Mouse (Mus musculus) lung, postnatal 36 days (tissue): ENCODE data around the gene Zfp91.

Source experiments
- DNase-seq: peaks from one replicate; pipeline ENCODE4 v3.0.0; 2022; ENCODE audit warnings: mixed read lengths

The Zfp91 gene

GRCm38 (mm10) chr19:12795511-12796327, at the start of gene Zfp91, which contains the start of gene Lpxn:
Gene Zfp91 (minus strand): TSS chr19:12796126.
Gene Lpxn (plus strand): TSS chr19:12796193.
- peak; percentile 98 for DNase-seq

DNA sequence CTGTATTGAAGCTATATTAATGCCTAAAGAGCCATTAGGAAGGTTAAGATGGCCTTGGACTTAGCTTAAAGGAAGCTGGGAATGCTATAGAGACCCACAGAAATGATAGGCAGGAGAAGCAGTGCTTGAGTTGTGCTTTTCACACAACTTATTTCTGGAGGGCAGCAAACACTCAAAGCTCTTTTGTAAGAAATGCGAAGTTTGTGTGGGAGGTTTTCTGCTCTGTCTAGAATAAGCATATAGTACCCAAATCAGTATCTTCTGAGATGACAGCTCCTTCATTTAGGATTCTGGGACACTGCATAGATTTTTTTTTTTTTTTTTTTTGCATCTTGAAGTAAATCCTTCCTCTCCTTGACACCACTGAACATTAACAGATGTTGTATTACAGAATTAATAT, 42.6 kb upstream of the Zfp91 start:
- DNase-seq = no peak

- peak; percentile 50 for DNase-seq
Observed at GRCm38 (mm10) chr19:12833625-12834024, 37.7 kb upstream of the Zfp91 start.

DNA sequence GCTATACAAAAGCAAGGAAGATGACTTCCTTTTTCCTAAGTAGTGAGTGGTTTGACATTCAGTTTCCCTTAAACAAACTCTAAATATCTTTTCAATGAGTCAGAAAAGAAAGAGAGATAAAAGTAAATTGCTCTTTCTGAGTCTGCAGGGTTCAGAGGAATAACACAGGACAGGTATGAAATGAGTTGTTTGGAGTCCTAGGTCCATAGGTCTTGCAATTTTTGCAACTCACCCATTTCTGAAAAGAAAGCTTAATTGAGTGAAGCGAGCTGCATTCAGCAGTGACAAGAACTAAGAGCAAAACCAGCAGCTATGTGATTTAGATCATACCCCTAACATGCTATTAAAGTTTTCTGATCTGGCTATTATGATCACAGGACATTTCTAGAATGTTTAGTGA, 35.6 kb upstream of the Zfp91 start:
- DNase-seq = no peak

GRCm38 (mm10) chr19:12830823-12831430, 35.0 kb upstream of the Zfp91 start:
- no peak for DNase-seq

DNA sequence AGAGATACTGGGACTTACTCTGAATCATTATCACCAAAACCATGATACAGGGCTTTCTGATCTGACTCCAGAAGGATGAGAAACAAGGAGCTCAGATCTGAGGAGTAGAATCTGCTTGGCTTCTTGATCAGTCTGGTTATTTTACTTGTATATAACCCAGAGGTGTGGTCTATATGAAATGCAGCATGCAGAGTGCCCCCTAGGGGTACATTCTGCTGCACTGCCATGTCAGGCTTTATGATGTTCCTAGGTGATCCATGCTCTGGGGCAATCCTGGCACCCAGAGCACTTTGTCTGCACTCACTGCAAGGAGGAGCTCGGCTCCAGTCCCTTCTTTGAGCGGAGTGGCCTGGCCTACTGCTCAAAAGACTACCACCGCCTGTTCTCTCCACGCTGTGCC, 28.6 kb upstream of the Zfp91 start:
- peak; percentile 27 for DNase-seq

DNA sequence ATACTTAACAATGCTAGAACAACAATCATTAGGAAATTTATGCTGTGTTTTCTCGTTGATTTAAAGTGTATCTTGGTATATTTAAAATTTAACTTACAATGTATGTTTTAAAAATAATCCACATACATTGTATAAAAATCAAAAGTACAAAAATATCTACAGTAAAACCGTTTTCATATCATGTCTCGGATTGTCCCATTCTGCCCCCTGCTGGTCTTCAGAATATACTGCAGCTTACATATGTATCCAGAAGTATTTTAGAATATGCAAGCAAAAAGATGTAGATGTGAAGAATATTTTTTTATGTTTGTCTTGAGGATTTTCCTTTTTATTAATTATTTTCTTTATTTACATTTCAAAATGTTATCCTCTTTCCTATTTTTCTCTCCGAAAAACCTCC, 24.5 kb upstream of the Zfp91 start:
- peak; percentile 61 for DNase-seq

GRCm38 (mm10) chr19:12818507-12818906, 22.6 kb upstream of the Zfp91 start:
- DNase-seq = no peak

DNA sequence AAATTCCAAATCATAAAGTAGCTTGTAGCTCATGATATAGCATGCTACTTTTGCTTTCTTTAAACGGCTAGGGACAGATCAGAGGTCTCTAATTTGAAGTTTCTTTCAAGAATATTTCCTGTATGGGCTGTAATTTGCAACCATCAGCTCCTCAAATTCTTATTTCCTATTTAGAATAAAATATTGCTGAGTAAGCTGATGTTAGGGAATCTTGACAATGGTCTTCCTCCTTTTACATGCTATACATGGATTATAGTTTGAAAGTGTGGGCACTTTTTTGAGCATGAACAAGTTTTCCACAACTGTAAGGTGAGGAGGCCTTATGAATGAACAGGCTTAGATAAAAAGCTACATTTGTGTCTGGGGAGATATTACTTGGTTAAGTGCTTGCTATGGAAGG, 18.0 kb upstream of the Zfp91 start:
- no peak for DNase-seq

GRCm38 (mm10) chr19:12812644-12813364, 16.9 kb upstream of the Zfp91 start:
- no peak for DNase-seq

- DNase-seq = no peak
Observed at GRCm38 (mm10) chr19:12806214-12806613, 10.3 kb upstream of the Zfp91 start.

DNA sequence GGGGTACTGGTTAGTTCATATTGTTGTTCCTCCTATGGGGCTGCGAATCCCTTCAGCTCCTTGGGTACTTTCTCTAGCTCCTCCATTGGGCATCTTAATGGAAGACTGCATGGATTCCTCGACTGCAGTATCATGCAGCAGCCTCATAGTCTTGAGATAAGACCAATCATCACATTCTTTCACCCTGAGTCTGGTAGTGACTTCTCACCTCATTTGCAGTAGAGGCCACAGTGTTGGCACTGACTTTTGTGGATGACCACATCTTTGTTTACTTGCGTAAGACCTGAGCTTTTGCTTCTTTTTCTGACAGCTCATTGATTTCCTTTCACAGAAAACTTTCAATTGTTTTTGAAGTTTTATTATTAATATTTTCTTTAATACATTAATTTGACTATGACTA, 9.8 kb upstream of the Zfp91 start:
- DNase-seq = peak; percentile 35

GRCm38 (mm10) chr19:12804237-12804636, 8.3 kb upstream of the Zfp91 start:
- no peak for DNase-seq

DNA sequence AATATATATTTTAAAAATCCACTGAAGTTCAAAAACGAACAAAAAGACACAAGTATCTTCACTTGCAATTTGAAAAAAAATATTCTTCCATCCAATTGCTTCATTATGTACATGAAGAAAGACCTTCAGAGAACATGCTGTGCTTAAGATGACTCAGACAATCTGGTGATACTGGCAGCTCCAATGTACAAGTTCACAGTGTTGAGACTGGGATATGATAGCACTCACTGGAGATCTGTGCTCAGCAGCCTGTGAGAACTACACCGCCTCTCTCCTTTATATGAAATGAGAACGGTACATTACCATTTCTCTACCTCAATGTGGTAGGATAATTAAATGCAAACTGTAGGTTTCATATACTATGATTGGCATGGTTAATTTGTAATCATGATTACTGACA, 6.9 kb upstream of the Zfp91 start:
- DNase-seq = no peak

GRCm38 (mm10) chr19:12801046-12801445, 5.1 kb upstream of the Zfp91 start:
- DNase-seq = peak; percentile 42

GRCm38 (mm10) chr19:12800621-12801020, 4.7 kb upstream of the Zfp91 start:
- no peak for DNase-seq

GRCm38 (mm10) chr19:12799081-12799480, 3.2 kb upstream of the Zfp91 start:
- no peak for DNase-seq

- DNase-seq = peak; percentile 42
Observed at GRCm38 (mm10) chr19:12798404-12798803, 2.5 kb upstream of the Zfp91 start.

DNA sequence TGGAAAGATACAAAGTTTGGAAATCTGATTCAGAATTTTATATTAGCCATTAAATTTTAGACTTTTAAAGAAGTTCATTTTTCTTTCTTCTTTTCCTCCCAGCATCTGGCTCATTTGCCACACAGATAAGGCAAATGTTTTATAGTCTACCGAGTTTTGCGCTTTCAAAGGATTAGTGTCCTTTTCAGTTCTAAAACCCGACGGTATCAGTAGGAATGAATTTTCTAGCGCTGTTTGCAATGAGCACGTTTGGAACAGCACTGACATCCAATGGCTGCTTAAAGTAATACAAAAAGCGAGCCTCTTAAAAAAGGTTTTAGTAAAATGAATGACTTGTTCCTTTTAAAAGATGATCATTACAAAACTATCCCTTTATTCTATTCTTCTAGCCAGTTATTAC, 1.1 kb upstream of the Zfp91 start:
- peak; percentile 50 for DNase-seq

DNA sequence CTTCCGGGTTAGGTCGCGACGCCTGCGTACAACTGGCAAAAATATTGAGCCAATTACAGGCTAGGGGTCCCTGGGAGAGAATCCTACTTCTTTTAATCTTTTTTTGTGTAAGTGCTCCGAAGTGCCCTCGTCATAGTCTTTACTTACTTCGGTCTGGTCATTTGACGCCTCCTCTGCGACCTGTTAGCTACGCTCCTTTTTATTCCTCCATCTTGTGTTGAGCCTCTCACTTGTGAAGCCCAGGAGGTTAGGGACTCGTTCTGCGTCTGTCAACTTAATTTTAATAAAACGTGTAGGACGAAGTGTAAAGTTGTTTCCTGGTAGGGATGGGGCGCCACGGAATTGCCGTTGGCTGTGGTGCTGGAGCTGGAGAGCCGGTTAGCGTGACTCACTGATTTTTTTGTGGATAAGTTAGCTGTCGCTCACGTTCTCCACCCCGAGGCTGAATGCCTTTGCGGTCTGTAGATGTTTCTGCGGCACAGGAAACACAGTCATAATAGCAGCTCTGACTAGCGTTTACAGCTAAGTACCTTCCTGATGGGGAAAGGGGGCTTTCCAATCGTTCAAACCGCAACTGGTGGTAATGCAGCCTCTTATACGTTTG, 504 bp upstream of the Zfp91 start:
- peak; percentile 77 for DNase-seq

- DNase-seq = no peak
Observed at GRCm38 (mm10) chr19:12795110-12795509, 816 bp downstream of the Zfp91 start.

DNA sequence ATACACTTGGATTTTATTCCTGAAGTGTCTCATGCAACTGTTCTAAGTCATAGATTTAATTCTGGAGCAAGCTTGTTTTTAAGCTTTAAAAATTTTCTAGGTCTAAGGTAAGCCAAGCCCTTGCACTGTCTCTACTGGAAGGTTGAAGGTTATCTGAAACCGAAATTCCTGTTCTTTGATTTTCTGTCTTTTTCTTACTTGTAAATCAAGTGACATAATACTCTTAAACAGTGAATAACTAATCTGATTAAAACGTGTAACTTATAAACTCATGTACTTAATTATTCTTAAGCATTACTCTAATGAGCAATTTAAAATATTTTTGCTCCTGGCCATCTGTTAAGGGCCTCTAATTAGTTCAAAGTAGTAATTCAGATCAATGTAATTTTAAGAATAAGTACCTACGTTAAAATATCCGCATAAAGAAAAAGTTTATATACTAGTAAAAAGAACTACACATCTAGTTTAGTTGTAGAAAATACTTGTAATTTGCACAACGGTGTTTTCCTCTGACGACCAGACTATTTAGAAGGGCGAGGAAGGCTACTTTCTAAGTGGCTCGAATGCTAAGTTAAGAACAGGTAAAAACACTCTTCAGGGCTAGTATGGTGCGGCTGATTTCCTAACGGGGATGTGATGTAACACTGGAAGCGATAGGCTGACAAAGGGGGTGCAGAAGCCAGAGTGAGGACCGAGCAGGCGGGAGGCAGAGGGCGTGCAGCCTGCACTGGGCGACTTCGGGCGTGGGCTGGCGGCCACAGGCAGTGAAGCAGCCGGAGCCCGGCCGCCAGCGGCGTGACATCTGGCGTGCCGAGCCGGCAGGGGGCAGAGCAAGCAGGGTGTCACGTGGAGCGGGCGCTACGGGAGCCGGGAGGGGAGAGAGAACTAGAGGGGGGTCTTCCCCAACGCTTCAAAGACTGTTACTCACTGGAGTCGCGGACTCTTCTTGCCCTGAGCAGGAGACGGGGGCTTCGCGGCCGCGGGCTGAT, 1.6 kb downstream of the Zfp91 start:
- DNase-seq = peak; percentile 96
